Mouse (Mus musculus): ENCODE measurements around the gene Atp4a.

- TF ChIP-seq EP300 (IDR thresholded peaks at IDR 0.05; ENCODE audit: low read depth) (no peak), CTCF (IDR thresholded peaks at IDR 0.05; ENCODE audit: low read depth) (no peak)
These were observed 9.3 kb downstream of the Atp4a start for GRCm38 (mm10) chr7:30721286-30721685.
